Mouse (Mus musculus) adrenal gland, postnatal 36 days (tissue): ENCODE data around the gene Elane. TPM values are rescaled to one million over a fixed set of nuclear protein-coding genes. Genes with fewer than 3 reads are reported as not detected.
A peak's percentile ranks its signal among the peaks of the same experiment; 100 is the strongest.

Experiments used
- DNase-seq, 2 experiments: peaks; one replicate each; pipeline ENCODE4 v3.0.0; 2021; ENCODE audit warnings: mixed read lengths in 1 of 2
- total RNA-seq, 2 experiments: library from RNA; stranded (reverse); gene quantifications; 2 replicates each; pipeline ENCODE4 v1.2.3; 2021

Gene Elane
- total RNA-seq, 2 experiments from 2014 or later, result 0.30 to 0.33 TPM

DNA sequence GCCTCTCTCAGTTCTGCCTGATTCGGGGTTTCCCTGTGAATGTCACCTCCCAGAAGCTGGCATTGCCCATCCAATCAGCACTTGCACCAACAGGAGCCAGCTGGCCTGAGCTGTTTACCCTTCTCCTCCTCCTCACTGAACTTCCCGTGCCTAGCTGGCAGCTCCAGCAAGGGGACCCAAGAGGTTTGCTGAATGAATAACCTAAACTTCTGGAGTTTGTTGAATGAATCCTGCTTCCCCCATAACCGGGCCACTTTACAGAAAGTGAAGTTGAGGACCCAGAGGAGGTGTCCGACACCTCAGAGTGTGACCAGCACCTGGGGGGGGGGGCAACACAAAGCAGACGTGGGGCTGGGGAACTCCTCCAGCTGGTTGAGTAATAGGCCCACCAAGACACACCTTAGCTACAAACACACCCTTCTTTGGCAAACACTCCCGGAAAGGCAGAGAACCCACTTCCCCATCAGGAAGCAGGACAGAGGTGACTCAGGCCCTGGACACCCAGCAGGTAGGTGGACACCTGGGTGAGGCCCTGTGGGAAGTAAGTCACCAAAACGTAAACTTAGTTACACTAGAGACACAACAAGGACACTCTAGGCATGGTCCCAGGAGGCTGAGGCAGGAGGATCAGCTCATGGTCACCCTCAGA, 29.0 kb downstream of the Elane start:
- DNase-seq, result no peak

DNA sequence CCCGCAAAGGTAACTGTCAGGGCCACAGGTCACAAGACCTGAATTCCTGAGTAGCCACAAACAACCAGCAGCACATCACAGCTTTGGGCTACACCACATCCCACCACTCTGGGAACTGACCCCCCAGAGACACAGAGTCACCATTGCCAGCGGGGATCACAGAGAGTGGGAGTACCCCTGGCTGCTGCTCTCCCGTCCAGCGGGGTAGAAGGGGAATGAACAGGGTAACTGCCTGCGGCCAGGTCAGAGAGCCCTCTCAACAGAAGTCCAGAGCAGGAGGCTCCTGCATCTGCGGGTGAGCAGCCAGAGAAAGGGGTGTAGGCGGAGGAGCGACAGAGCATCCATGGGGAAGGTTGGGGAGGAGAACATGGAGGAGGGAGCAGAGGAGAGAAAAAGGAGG, 30.0 kb downstream of the Elane start:
- no peak for DNase-seq

DNA sequence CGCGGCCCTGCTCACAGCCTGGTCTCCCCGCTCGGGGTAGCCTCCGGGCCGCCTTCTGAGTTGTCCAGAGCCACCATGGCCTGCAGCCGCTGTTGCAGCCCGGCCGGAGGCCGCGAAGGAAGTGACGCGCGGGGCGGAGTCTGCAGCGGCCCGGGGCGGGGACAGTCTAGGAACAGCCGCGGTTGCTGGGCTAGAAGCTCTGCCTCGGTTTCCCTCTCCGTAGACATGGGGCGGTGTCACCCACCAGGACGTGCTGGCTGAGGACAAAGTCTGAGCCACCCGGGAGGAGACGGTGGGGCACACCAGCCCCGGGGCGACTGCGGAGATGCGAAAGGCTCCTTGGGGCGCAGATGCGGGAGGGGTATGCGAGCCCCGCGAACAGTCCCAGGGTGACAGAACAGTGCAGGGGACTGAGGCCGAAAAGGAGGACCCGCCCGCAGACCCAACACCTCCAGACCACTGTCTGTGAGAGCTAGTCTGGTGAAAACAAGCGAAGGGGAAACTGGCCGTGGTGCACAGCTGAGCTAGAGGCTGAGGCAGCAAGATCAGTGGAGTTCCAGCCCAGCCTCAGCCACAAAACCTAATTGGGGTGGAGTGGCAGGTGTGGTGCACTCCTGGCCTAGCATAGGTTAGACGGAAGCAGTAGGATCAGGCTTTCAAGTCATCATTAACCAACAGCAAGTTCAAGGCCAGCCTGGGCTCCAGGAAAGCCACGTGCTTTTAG, 30.9 kb downstream of the Elane start, which contains the start of gene Kiss1r:
TSS of gene Kiss1r (plus strand) at position 164 of the 724 bp plus-strand sequence.
- peak; percentile 95 to 96 for DNase-seq

DNA sequence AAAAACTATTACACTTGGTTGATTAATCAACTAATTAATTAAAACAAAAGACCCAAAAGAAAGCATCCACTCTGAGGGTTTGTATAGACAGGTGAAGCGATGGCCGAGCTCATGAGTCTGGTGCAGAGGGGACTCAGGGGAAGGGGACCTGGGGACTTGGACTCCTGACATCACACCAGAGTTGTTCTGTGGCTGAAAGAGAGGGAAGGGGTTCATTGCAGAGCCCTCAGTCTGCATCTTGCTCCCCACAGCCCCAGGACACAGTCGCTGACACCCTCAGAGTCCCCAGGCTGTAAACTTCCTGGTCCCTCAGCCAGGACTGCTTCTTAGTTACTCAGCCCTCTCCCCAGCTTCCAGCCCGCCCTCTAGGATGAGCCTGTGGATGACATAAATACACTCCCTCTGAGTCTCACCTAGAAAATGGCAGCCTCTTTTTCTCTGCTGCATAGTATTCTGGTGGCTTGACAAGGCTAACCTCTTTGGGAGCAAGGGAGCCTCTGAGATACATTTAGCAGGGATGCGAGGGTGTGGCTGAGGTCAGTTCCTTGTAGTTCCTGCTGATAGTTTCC, 31.6 kb downstream of the Elane start:
- DNase-seq, result no peak

DNA sequence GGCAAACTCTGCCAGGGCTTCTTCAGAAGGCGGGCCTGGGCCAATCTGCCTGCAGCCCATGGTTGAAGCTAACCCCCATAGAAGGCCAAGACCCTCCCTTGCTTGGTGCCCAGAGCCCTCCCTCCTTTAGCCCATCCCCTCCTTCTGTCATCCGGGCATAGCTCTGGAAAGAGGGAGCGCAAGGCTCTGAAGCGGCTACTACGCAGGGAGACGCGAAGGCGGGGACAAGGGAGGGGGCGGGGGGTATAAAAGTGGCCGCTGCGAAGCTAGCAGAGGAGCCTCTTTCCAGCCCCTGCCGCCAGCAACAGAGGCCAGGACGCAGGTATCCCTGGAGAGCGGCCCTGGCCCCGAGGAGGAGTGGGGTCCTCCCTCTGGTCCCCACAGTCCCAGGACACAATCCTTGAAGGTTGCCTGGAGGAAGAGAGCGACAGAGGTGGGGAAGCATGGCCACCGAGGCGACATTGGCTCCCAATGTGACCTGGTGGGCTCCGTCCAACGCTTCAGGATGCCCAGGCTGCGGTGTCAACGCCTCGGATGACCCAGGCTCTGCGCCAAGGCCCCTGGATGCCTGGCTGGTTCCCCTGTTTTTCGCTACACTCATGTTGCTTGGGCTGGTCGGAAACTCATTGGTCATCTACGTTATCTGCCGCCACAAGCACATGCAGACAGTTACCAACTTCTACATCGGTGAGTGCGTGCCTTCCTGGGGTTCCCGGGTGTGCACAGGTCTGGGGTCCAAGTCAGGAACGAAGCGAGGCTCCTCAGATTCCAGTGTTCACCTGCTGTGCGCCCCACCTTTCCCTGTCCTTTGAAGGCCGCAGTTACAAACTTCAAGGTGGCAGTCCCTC, 32.4 kb downstream of the Elane start:
- DNase-seq, result peak in 1 of 2 experiments; percentile 43

DNA sequence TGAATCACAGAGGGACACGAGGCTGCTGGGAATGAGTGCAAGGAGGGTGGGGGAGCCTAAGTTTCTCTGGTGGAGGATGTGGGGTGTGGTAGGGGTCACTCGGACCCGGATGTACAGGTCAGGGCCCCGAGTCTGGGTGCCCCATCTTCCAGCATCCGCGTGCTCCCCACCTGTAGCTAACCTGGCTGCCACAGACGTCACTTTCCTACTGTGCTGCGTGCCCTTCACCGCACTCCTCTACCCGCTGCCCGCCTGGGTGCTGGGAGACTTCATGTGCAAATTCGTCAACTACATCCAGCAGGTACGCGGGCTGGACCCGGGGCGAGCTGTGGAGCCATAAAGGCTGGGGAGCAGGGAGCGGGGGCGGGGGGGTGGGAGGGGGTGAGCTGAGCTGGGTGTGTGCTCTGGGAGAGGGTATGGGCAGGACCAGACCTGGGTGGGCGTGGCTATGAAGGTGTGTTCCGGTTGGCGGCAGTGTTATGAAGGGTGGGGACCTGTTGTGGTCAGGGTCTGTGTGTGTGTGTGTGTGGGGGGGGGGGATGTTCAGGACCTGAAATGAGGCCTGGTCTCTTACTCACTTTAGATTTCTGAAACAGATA, 33.3 kb downstream of the Elane start:
- no peak for DNase-seq

DNA sequence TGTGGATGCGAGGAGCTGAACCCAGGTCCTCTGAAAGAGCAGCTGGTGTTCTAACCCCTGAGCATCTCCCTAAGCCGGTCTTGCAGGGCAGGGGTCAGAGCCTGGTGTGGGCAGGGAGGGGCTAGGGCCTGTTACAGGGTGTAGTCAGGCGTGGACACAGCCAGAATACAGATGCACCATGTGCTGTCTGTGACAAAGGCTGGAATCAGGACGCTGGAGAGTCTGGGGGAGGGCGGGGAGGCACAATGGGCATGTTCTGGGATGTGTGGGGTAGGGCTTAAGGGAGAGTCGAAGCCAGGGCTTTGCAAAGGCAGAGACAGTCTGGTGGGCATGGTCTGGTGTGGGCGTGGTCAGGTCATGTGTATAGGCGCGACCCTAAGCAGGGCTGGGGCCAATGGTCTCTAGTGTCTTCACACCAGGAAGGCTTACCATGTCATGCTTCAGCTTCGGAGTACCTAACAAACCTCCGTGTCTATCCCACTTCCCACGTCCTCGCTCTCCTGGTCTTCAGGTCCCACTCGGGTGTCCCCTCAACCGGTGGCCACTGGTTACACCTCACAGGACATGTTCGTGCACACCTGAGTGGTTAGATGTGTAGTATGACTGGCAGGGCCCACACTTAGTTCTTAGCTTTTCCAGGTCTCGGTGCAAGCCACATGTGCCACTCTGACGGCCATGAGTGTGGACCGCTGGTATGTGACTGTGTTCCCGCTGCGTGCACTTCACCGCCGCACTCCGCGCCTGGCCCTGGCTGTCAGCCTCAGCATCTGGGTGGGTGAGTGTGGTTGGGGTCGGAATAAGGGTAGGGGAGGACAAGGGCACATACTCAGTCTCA, 34.2 kb downstream of the Elane start:
- DNase-seq, result no peak

DNA sequence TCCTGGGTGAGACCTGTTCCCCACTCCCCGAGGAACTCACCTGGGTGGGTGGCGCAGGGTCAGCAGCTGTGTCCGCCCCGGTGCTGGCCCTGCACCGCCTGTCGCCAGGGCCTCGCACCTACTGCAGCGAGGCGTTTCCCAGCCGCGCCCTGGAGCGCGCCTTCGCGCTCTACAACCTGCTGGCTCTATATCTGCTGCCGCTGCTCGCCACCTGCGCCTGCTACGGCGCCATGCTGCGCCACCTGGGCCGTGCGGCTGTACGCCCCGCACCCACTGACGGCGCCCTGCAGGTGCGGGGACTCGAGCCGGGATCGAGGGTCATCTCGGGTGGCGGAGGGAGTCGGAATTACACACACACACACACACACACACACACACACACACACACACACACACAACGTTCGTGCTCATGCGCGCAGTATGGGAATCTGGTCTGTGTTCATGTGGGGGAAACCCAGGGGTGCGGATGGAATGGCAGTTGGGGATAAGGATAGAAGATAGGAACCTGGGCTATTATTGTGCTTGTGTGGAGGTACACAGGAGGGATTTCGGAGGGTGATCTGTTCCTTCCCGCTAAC, 35.0 kb downstream of the Elane start, which contains the start of gene R3hdm4:
TSS of gene R3hdm4 (minus strand) at position 251 of the 578 bp plus-strand sequence.
- no peak for DNase-seq

DNA sequence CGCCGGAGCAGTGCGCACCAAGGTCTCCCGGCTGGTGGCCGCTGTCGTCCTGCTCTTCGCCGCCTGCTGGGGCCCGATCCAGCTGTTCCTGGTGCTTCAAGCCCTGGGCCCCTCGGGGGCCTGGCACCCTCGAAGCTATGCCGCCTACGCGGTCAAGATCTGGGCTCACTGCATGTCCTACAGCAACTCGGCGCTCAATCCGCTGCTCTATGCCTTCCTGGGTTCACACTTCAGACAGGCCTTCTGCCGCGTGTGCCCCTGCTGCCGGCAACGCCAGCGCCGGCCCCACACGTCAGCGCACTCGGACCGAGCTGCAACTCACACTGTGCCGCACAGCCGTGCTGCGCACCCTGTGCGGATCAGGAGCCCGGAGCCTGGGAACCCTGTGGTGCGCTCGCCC, 35.5 kb downstream of the Elane start:
- DNase-seq, result no peak

DNA sequence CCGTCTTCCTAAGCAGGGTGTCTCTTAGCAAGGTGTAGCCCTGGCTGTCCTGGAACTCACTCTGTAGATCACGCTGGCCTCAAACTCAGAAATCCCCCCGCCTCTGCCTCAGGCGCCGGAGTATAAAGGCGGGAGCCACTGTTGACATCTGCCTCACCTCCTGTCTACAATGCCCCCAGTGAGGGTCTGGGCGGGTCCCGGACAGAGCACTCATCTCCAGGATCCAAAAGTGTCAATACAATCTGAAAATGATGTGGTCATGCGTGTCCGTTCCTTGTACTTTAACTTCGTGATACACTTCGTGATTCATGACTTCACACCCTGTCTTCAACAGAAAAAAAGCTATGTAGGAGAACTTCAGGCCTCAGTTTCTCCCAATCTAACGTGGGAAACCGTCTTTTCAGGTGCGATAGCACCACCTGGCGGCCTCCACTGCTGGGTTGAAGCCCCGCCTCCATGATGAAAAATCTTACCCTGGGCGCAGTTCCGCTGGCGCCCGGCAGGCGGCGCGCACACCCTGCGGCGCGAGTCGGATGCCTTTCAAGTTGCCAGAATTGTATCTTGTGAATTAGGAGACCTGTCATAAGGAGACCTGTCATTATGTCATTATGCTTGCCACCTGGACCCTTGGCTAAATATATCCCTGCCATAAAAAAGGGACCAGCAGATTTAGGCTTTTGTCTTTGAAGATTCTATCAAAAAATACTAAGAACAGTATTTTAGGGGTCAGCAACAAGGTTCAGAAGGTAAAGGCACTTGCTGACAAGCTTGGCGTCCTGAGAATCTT, 39.1 kb downstream of the Elane start:
- DNase-seq, result peak; percentile 92

DNA sequence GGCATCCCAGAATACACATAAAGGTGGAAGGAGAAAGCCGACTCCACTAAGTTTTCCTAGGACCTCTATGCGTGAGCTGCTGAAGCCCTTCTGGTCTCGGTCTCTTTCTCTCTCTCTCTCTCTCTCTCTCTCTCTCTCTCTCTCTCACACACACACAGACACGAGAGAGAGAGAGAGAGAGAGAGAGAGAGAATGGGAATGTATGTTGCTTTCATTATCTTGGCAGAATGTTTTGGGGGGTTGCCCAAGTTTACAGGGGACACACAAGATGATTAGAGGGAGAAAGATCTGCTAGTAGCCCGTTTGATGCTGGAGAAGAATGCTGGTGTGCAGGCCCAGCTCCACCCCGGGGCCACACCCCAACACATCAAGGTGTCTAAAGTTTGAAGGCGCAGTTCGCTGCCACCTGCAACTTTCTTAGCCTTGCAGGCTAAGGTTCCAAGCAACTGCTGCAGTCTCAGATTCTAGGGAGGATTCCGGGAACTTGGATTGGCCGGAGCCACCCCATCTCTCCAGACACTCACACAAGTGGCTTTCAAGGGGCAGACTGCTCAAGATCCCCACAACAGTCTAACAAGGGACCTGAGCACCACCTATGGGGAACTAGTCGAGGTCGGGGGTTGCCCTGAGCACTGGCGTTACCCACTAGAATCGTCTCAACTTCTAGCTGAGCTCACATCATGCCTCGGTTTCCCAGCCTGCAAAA, 39.9 kb downstream of the Elane start:
- DNase-seq, result no peak

DNA sequence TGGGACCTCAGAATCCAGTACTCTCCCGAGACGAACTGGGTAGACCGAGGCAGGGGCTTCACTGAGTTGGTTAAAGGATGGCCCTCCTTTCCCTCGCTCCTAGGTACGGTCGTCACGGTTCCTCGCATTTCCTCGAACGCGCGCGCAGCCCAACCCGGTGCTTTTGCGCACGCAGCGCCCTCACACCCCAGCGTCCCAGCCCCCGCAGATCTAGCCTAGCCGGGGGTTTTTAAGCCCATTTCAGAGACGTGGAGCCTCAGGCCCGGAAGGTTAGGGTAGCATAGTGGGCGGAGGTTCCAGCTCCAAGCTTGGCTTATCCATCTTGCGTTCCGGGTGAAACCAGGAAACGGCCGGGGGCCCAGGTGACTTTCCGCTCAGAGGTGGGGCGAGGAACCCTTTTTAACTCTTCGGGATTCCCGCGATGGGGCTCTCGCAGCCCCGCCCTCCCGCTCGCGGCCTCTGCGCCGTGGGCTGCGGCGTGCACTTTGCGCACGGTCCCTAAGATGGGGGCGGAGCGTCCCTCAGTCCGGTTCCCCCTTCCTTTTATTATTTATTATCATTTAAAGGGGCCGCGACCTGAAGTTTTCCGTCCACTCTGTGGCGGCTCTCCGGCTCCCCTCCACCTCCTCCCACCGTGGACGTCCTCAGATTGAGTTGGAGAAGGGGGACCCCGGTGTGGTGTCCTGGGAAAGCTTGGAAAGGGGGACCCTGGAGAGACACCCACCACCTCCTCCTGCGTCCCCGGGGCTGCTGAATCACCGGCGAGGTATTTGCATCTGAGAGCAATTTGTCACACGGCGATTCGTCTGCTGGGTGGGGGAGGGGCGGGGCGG, 40.7 kb downstream of the Elane start, which contains the start of gene Arid3a:
TSS of gene Arid3a (plus strand) at position 553 of the 833 bp plus-strand sequence.
- DNase-seq, result peak; percentile 90 to 93

DNA sequence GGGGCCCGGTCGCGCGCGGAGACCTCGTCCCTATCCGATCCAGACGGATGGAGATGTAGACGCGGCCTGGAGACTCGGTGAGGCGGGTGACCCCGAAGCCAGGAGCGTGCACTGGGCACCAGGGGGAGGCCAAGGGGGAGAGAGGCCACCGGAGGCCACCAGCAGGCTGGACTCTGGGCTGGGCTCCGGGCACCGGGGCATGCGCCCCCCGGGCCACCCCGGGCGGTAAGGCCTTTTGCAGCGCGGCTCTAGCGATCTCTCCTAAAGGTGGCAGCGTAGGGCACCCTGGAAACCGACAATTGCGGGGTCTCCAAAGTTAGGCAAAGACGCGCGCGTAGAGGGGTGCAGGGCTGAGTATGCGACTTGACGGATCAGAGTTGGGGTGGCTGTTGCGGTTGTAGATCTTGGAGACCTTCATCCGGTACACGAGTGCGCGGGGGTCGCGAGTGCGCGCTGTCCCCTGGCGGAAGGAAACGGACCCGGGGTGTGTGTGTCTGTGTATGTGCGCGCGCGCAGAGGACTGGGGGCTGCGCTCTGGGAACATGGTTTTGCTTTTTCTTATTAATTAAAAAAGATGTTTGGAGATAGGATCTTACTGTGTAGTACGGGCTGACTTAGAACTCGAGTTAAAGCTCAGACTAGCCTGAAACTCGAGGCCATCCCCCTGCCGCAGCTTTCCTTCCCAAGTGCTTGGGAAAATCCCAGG, 41.4 kb downstream of the Elane start:
- peak; percentile 53 to 64 for DNase-seq

DNA sequence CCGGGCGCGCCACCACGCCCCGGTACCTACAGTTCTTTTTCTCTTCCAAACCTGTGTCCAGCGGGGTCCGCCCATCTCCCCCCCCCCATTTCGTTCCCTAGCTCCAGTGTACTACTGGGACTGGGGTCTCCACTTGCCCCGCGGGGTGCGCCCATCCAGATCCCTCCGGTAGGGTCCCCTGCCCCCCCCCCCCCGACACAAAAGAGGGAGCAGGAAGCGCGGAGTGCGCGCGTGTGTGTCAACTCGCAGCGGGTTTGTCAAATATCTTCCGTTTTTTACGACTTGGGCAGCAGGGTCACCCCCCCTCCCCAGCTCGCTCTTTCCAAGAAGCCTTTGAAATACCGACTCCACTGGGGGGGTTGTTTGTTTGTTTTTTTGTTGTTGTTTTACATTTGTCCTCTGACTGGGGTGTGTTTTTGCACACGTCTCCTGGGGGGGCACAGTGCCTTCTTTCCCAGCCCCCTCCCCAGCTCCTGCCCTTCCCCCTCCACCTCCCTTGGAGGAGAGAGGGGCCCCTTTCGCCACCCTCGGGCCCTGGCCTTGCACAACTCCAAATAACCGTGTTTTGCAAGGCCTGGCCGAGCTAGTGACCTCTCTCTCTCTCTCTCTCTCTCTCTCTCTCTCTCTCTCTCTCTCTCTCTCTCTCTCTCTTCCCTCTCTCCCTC, 42.1 kb downstream of the Elane start:
- peak; percentile 66 to 67 for DNase-seq

DNA sequence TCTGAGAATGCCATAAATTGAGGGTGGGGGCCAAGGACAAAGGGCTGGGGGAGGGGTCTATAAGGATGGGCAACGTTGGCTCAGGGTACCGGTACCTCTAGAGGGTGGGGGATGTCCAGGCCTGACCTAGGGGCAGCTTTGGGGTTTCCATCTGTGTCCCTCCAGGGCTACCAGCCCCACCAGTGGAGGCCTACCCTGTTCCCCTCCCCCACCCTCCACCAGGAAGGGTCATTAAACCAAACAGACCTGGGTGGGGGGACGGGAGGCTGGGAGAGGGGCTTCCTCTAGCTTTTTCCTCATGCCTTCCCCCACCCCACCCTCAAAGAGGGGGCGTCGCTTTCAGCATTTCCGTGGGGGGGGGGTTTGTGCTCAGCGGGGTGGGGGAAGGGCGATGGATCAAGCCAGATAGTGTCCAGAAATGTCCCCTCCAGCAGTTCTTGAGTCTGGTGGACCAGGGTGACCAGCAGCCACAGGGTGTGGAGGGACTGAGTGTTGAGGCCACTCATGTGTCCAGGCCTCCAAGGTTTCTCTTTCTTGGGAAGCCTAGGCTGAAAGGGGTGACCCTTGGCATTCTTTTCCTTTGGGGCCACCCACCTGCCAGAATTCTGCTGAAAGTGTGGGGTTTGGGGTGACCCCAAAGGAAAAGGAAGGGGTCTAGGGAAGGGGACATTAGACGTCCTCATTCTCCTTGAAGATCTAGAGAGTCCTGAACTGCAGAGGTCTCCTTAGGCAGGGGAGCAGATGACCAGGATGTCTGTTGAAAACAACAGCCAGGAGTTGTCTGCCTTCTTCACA, 43.1 kb downstream of the Elane start:
- no peak for DNase-seq
